In the genomic region with DNA sequence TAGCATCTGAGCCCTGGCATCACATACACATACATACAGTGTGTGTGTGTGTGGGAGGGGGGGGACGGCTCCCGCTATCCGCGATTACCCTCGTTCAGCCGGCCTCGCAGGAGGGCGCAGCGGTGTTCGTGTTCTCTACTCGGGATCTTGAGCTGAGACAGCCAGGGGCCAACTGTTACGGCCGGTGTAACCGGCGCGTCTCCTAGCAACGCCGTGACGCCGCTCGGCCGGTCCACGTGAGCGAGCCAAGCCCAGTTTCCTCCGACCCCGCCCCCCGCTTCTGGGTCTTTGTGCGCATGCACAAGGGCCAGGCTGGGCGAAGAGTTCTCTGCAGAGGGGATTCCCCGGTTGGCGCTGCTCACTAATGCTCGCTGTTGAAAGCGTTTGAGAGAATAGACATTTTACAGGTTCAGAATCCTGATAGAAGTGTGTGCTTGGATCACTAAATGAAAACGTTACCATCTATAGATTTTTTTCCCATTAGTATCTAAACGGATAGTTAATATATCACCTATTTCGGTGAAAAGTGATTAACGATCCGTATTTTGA, we compare ENCODE assay signal across 8 mouse cellular contexts. TPM values are rescaled to one million over a fixed set of nuclear protein-coding genes. Genes with fewer than 3 reads are reported as not detected.
A peak's percentile ranks its signal among the peaks of the same experiment; 100 is the strongest.
DNase-seq lines count a peak whose midpoint lies in the region; ATAC-seq and TF ChIP-seq lines count a peak whose summit lies in the region.

No protein-coding gene starts in this region.

- intact Hi-C loops in left cerebral cortex, adult 2 months (cut with DNase I), result loop anchor here (10.0 kb wide), 1 partner anchor 304 kb away; the partner anchor contains the start of gene Fam171a1

- no peaks in the 10 kb centered on the region for H3K9me3 ChIP-seq in hindbrain, postnatal 0 days (ENCODE audit: low read length)

- no peaks in the 10 kb centered on the region for H3K36me3 ChIP-seq in hindbrain, postnatal 0 days (ENCODE audit: insufficient read depth, low read length)

- H3K27ac ChIP-seq in hindbrain, postnatal 0 days, result no peak overlapping the region
- H3K27ac ChIP-seq in left cerebral cortex, adult 2 months, result peak overlapping the region; percentile 41; the same call in 1 of the 2 replicates

- no peaks in the 10 kb centered on the region for H3K27me3 ChIP-seq in hindbrain, postnatal 0 days (ENCODE audit: insufficient read depth, low read length)

- 0 out of 2 replicates have a peak, but pooled peaks cover 3% of the 10 kb centered on the region for H3K4me1 ChIP-seq in hindbrain, postnatal 0 days (ENCODE audit: insufficient read depth, low read length)

- peak overlapping the region; percentile 65 for H3K4me2 ChIP-seq in hindbrain, postnatal 0 days (ENCODE audit: low read depth, low read length)

- peak overlapping the region; percentile 60 for H3K4me3 ChIP-seq in hindbrain, postnatal 0 days (ENCODE audit: low read length)
- peak overlapping the region; percentile 61 for H3K4me3 ChIP-seq in left cerebral cortex, adult 2 months

- ATAC-seq in hindbrain, postnatal 0 days, result peak; percentile 96
- peak; percentile 78 for ATAC-seq in megakaryocyte, adult 5-6 weeks (ENCODE audit: poor library complexity, severe bottlenecking)

- TF ChIP-seq CTCF in hindbrain, postnatal 0 days (IDR thresholded peaks at IDR 0.05; ENCODE audit: low read depth), result 0 out of 2 replicates have a peak, but pooled peaks have one; percentile 11
- no peak for TF ChIP-seq CTCF in left cerebral cortex, adult 2 months (IDR thresholded peaks at IDR 0.05)

- DNase-seq in T-cell, adult 2 months (ENCODE audit: low spot score), result peak; percentile 95
- DNase-seq in cerebellum, postnatal 36 days, result peak; percentile 88 to 91
- DNase-seq in gastrocnemius, adult 18-20 months (ENCODE audit: low spot score), result peak; percentile 96
- peak; percentile 97 for DNase-seq in hindbrain, postnatal 0 days (ENCODE audit: low spot score)
- DNase-seq in left cerebral cortex, adult 2 months (ENCODE audit: extremely low spot score in 1 of 2, low spot score in 2 of 2), result peak; percentile 95 to 97
- DNase-seq in right cerebral cortex, adult 2 months (ENCODE audit: low spot score in 2 of 2), result peak; percentile 96 to 98
- peak; percentile 97 for DNase-seq in urinary bladder, postnatal 14 days (ENCODE audit: low spot score)

- H3K9ac ChIP-seq in hindbrain, postnatal 0 days (replicated peaks; ENCODE audit: low read length), result peak overlapping the region; percentile 43; the same call in 1 of the 2 replicates

- 2% methylated on average over 38 of the region's 38 CpGs for WGBS in hindbrain, postnatal 0 days

RNA-seq across cellular contexts. Expression of gene Meig1, which starts 3.5 kb away (rescaled TPM):
- not detected for total RNA-seq in gastrocnemius, adult 18-20 months (2021)
- 3.0 and 6.4 TPM in 2 replicates for total RNA-seq in hindbrain, postnatal 0 days (2014; rRNA removed)
- polyA plus RNA-seq in hindbrain, postnatal 0 days (2015; fragmentation: Nextera tagmentation; extraction: Ambion mirVana), result 12.4 and 15.8 TPM in 2 replicates
- 1 to 10 TPM; 1.8 to 2.3 TPM for total RNA-seq in left cerebral cortex, adult 2 months (2021)
- not detected in 2 replicates for total RNA-seq in megakaryocyte, adult 5-6 weeks (2015)
- total RNA-seq in megakaryocyte, adult 5-6 weeks (2017), result not detected in 2 replicates

RNA-seq across cellular contexts. Expression of gene Dclre1c, which starts 5.0 kb away (rescaled TPM):
- 1 to 10 TPM; 2.5 to 2.6 TPM for total RNA-seq in gastrocnemius, adult 18-20 months (2021)
- total RNA-seq in hindbrain, postnatal 0 days (2014; rRNA removed), result 6.8 and 9.6 TPM in 2 replicates
- 8.1 and 8.5 TPM in 2 replicates for polyA plus RNA-seq in hindbrain, postnatal 0 days (2015; fragmentation: Nextera tagmentation; extraction: Ambion mirVana)
- total RNA-seq in left cerebral cortex, adult 2 months (2021), result 10 to 100 TPM; 11.3 to 12.5 TPM
- 27.2 and 34.7 TPM in 2 replicates for total RNA-seq in megakaryocyte, adult 5-6 weeks (2015)
- total RNA-seq in megakaryocyte, adult 5-6 weeks (2017), result 21.5 and 36.0 TPM in 2 replicates

RNA-seq across cellular contexts. Expression of gene Olah, which starts 21.9 kb away (rescaled TPM):
- total RNA-seq in gastrocnemius, adult 18-20 months (2021), result not detected
- total RNA-seq in hindbrain, postnatal 0 days (2014; rRNA removed), result not detected in 2 replicates
- polyA plus RNA-seq in hindbrain, postnatal 0 days (2015; fragmentation: Nextera tagmentation; extraction: Ambion mirVana), result 0.20 TPM in 1 of 2 replicates, not detected in the other
- not detected for total RNA-seq in left cerebral cortex, adult 2 months (2021)
- not detected in 2 replicates for total RNA-seq in megakaryocyte, adult 5-6 weeks (2015)
- total RNA-seq in megakaryocyte, adult 5-6 weeks (2017), result not detected in 2 replicates

RNA-seq across cellular contexts. Expression of gene Suv39h2, which starts 55.9 kb away (rescaled TPM):
- under 1 TPM; 0.90 to 0.91 TPM for total RNA-seq in gastrocnemius, adult 18-20 months (2021)
- total RNA-seq in hindbrain, postnatal 0 days (2014; rRNA removed), result 5.4 and 6.2 TPM in 2 replicates
- 7.9 and 8.9 TPM in 2 replicates for polyA plus RNA-seq in hindbrain, postnatal 0 days (2015; fragmentation: Nextera tagmentation; extraction: Ambion mirVana)
- total RNA-seq in left cerebral cortex, adult 2 months (2021), result 1 to 10 TPM; 3.4 to 3.5 TPM
- 7.5 and 8.6 TPM in 2 replicates for total RNA-seq in megakaryocyte, adult 5-6 weeks (2015)
- total RNA-seq in megakaryocyte, adult 5-6 weeks (2017), result 6.9 and 10.2 TPM in 2 replicates
